Mouse (Mus musculus): Measurements from ENCODE around the gene Trpm4.

The Trpm4 gene

DNA sequence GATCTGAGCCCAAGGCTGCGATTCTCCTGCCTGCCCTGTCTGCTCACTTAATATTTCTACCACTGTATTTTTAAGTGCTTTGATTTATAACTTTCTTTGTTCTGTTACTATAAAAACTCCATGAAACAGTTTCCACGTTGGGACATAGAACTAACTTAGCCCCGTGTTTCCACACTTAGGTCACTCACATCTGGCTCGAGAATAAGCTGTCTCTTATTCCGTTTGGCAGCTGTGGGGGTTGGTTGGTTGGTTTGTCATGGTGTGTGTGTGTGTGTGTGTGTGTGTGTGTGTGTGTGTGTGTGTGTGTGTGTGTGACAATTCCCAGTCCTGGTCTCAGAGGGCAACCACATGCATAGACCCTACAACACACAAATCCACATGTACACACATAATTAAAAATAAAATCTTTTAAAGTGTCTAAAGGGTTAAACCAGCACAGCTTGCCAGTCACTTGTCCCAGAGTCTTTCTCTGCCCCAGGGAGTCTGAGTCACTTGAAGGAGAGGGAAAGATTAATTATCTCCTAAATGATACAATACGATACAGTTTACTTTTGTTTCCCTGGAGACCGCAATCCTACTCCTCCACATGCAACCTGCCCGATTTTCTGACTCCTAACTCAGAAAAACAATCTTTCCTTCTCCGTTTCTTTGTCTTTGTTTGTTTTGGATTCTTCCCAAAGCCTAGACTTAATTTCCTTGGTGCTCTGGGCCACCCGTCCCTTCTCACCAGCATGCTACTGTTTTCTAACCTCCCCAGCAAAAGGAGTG, 20.7 kb downstream of the Trpm4 start:
- DNase-seq (ENCODE audit: low read depth, low spot score) = no peak

DNA sequence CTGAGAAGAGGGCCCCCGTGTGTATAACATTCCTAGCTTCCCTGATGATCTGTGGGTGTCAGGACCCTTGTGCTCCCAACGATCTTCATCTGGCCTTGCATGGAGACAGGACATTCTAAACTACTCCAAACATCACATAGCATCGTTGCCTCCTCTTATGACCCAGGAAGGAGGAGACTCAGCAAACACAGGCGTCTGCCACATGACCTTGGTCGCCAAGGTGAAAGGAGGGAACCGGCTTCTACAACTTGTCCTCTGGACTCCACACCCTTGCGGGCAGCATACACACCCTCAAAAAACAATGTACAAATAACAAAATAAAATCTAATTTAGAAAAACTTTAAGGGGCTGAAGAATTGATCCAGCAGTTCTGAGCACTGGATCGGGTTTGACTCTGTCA, 21.6 kb downstream of the Trpm4 start:
- DNase-seq (ENCODE audit: low read depth, low spot score) = no peak

DNA sequence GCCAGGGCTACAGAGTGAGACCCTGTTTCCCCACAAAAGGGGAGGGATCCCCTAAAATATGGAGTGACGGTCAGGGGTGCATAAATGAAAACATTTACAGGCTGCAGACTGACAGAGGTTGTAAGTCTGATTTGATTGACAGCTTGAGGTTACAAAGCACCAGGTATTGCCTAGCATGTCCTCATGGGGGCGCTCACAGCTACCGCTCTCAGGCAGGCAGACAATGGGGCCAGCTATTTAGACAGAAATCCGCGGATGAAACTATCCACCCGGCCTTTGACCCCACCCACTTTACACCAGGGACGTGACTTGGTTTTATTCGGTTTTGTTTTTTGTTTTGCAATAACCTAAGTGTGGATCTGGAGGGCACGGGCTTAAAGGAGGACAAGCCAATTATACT, 24.1 kb downstream of the Trpm4 start:
- peak; percentile 60 for DNase-seq (ENCODE audit: low read depth, low spot score)

DNA sequence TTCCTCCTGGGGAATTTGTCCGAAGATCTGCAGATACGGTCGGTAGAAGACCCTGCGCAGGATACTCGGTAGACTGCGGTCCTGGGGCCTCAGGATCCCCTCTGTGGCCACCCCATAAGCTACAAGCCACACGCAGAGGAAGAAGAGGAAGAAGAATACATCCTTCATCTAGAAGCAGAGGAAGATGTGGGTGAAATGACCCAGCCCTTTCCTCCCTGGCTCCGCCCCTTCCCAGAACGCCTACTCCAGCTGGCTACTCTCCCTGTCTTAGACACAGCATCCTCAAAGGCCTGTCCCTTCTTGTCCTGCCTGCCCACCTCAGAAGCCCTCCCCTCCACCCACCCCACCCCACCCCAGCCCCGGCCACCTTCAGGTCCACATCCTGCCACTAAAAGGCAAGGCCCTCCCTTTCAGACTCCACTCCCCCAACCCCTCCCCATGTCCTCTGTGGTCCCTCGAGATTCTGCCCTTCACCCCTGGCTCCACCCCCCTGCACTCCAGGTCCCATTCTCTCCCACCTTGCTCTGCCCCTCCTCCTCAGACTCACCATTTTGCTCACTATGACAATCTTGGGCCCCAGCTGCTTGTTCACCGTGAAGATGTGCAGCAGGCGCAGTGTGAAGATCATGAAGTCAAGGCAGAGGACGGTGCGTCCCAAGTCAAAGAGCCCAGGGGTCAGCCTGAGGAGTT, 24.9 kb downstream of the Trpm4 start:
- DNase-seq (ENCODE audit: low read depth, low spot score) = no peak

DNA sequence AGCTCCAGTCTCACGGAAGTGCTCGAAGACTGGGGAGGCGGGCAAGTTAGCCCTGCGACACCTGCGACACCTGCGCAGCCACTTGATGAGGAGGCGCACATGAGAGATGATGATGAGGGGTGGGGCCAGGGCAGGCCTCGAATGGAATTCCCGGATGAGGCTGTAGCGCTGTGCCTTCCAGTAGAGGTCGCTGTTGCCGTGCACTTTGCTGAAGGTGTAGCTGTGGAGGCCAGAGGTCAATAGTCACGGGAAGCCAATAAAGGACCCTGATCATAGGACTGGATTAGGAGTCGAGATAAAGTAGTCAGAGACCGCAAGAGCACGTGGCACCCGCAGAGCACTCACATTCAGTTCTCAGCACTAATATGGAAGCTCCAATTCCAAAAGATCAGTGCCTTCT, 28.3 kb downstream of the Trpm4 start:
- DNase-seq (ENCODE audit: low read depth, low spot score) = peak; percentile 60

DNA sequence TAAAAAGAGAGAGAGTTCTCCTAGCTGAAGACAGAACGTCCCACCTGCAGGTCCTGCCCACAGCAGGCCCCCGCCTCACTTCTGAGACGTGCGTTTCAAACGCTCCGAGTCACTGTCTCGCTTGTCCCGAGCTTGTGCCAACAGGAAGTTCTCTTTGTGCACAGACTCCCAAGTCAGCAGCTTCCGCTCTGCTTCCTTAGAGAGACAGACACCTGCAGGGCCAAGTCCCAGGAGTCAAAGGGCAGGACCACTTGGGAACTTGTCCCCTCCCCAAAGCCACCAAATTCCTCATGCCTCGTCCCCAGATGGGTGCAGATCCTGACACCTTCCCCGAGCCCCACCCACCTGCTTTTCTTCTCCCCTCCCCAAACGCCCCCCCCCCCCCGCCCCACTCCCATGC, 28.7 kb downstream of the Trpm4 start:
- DNase-seq (ENCODE audit: low read depth, low spot score) = no peak

DNA sequence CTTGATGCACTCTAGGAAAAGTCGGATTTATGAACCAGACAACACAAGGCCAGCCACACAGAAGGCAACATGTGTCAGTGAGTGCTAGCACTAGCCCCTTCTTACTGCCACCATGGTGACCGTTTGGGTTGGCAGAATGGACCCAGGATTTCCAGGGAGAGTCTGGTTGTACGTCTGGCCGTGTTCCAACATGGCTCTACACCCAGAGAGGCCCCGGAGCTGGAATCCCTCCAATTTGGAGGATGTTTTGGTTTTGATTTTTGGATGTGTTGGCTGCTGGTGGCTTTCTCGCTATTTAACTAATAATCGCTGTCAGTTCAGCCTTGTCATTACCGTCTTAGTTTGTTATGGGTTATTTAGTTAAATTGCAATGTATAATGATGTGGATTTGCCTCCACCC, 31.0 kb downstream of the Trpm4 start:
- DNase-seq (ENCODE audit: low read depth, low spot score) = no peak

DNA sequence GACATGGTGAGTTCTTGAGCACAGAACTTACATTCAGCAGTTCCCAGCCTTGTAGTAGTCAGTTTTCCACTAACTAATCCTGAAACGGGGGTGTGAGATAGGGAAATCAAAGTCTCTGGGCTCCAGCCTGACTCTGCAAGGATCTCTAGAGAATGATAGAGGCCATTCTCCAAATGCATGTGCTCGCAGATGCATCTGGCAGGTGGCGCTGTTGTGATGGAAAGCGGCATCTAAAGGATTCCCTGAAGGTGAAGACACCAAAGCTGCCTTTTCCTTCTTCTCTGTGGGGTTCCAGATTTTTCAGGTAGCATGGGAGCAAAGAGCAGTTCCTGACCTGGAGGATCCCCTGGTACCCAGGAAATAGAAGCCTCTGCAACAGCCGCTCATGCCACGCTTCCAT, 33.3 kb downstream of the Trpm4 start:
- peak; percentile 46 for DNase-seq (ENCODE audit: low read depth, low spot score)

DNA sequence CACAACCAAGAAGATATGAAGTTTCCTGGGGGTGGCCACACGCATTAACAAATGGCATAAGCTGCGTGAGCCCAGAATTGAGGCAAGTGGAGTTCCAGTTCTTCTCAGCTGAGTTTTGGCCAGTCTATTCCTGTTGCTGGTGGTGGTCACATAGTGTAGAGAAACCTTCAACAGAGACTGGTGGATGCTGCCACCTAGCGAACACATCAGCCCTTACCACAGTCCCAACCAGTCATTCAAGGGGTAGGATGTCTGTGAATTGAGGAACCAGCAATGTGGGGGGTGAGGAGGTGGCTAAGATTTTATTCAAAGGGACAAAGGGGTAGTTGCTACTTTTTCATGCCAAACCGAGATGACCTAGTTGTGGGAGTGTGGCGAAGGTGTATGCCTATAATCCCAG, 33.8 kb downstream of the Trpm4 start:
- DNase-seq (ENCODE audit: low read depth, low spot score) = peak; percentile 46

DNA sequence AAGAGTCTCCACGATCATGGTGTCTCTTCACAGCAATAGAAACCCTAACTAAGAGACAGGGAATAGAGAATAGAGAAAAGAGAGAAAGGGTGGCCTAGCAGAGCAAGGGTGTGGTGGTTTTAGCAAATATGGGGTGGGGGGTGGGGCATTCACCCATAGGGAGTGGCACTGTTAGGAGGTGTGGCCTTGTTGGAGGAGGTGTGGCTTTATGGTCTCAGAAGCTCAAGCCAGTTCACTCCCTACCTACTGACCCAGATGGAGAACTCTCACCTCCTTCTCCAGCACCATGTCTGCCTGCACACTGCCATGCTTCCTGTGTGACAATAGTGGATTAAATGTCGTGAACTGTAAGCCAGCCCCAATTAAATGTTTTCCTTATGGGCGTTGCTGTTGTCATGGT, 36.0 kb downstream of the Trpm4 start:
- no peak for DNase-seq (ENCODE audit: low read depth, low spot score)

DNA sequence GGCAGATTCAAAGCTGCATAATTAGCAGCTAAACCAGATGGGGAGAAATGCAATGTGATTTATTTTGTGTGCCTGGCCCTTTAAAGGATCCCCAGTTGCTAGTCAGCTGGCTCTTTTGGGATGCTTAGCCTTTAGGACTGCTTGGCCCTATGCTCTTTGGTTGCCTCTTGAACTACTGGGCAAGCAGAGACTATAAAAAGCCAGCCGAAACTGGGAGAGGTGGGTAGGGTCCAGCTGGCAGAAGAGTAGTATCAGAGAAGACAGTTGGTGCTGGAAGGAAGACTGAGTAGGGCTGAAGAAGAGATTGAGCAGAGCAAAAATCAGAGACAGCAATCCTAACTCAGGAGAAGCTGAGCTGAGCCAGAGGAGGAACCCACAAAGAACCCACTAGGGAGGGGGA, 37.0 kb downstream of the Trpm4 start:
- DNase-seq (ENCODE audit: low read depth, low spot score) = no peak

DNA sequence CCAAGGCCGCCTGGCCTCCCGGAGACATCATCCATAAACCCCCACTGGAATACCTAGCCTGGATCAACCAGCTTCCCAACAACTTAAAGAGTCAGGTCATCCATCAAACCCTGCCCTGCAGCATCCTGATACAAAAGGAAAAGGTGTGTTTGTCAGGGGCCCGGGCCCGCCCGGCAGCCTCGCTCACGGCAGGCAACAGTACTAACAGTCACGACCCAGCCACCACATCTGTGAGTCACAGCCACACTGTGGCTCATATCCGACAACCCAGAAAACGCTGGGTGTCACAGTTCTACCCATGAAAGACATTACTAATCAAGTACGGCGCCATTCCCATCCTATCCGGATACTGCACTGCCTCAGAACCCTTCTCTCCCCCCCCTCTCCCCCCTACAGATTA, 47.1 kb downstream of the Trpm4 start:
- no peak for DNase-seq (ENCODE audit: low read depth, low spot score)

DNA sequence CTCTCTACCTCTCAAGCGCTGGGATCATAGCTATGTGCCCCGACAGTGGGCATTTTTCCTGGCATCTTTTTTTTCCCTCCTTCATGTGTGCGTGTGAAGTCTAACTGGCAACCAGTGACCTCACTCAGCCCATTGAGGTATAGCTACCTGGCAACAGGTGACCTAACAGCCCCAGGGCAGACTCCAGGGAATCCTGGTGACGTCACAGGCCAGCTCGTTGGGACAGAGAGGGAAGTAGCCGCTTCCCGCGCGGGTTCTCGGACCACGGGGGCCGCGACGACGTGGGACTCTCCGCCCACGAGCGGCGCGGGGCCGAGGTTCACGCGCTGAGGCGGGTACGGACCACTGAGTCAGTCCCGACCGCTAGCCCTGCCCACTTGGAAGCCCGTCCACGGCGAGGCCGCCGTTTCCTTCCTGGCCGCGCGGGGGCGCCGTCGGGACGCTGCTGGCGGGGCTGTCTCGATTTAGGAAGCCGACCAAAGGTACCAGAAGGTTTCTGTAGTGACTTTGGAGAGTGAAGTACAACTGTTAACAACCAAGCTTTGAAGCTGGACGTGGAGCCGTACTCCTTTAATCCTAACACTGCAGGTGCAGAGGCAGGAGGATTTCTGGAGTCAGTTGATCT, 56.3 kb downstream of the Trpm4 start, which contains the start of gene Slc6a21:
Gene Slc6a21, plus strand, starts transcription at position 378 of the 625 bp plus-strand sequence.
- DNase-seq (ENCODE audit: low read depth, low spot score) = no peak

DNA sequence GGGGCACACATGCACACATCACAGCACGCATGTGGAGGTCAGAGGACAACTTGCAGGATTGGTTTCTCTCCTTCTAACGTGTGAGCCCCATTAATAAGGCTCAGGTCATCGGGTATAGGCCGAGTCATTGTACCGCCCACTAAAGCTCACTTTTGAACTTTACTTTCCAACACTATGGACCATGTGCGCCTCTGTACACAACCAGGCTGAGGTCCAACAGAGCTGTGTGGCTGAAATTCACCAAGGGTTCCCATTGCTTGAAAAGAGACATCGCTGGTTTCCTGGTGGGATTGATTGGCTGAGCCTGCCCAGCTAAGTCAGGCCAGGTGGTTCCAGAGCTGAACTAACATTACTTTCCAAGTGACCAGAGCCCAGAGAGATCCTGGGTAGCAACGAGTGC, 59.9 kb downstream of the Trpm4 start:
- no peak for DNase-seq (ENCODE audit: low read depth, low spot score)

DNA sequence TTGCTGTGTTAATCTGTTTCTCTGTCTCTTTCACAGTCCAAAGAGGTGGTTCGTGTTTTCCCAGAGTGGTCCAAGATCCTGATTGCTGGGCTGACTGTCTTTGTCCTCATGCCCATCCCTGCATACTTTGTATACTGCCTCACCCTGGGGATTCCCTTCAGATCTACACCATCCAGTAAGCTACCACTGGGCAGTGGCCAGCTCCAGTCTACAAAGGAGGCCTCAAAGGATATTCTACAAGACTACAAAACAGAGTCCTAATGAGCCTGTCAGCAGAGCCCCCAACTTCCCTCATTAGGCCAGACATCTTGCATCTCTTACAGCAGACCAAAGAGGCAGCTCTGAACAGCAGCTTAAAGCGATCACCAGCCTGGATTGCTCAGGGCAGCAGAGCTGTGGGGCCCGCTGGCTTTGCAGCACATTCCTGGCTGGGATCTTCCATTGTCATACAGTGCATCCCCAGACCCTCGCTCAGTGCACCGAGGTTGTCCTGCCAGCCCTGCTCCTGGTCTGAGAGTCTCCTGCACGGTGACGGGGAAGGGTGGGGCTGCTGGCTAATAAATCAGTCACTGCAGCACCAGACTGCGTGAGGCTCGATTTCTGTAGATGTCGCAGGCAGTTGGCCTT, 60.7 kb downstream of the Trpm4 start:
- DNase-seq (ENCODE audit: low read depth, low spot score) = no peak

DNA sequence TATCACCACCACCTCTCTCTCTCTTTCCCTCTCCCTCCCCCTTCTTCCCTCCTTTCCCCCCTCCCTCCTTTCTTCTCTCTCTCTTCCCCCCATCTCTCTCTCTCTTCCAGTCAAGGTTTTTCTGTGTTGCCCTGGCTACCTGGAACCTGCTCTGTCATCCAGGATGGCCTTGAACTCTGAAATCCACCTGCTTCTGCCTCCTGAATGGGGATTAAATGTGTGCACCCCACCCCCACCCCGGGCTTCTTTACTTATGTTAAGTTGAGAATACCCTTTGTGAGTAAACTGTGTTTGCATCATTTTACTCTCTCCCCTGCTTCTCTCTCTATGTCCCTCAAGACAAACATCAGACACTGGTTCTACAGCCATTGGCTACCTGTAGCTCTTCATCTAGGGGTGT, 68.1 kb downstream of the Trpm4 start:
- DNase-seq (ENCODE audit: low read depth, low spot score) = no peak

DNA sequence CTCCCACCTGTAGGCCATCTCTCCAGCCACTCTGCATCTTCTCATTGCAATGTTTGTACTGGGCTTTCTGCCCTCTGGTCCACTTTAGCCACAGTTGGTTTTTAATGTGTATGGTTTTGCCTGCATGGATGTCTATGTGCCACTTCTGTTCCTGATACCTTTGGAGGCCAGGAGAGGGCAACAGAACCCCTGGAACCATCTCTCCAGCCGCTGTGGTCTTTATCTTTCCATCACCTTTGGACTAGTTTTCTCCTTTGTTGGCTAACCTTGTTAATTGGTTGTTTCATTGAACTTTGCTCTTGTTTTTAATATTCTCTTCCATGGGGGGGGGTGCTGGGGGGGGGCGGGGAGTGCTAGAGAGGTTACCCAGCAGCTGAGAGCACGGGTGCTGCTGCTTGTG, 69.2 kb downstream of the Trpm4 start:
- DNase-seq (ENCODE audit: low read depth, low spot score) = no peak

DNA sequence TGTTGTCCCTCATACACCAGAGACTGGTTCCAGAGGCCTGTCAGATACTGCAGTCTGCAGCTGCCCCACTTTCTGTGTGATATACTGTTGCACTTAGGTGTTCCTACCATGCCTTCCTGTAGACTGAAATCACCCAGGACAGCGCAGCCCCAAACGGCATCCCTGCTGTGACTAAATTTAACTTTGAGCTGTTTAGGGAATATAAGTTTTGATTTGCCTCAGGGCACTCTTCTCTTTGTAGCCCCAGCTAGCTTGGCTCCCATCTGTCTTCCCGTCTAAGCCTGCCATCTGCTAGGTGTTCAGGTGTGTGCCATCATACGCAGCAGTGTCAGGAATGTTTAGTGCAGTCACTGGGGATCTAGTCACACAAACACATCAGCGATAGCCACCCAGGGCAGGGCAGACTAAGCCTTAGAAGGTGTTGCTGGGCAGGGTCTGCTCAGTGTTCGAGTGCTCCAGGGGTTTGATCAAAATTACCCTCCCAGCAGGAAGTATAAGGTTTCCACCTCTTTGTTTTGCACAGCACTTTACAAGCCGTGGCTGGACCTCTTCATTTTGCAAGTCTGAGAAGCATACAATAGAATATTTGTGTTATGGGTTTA, 70.5 kb downstream of the Trpm4 start:
- no peak for DNase-seq (ENCODE audit: low read depth, low spot score)

DNA sequence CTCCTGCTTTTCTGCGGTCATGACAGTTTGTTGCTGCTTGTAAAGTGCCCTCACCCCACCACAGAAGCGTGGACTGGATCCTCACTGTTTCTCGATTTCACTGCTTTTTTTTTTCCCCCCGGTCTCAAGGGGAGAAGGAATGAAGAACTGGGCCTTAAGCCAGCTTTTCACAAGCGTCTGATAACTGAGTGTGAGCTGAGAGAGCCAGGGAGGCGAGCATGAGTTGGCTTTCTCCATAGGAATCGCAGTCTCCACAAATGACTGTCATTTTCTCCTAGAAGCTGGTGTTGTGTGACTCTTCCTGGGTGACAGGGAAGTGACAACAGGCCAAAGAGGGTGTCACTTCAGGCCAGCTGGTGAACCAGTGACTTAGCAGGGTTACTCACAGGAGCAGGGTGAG, 71.3 kb downstream of the Trpm4 start:
- DNase-seq (ENCODE audit: low read depth, low spot score) = no peak

DNA sequence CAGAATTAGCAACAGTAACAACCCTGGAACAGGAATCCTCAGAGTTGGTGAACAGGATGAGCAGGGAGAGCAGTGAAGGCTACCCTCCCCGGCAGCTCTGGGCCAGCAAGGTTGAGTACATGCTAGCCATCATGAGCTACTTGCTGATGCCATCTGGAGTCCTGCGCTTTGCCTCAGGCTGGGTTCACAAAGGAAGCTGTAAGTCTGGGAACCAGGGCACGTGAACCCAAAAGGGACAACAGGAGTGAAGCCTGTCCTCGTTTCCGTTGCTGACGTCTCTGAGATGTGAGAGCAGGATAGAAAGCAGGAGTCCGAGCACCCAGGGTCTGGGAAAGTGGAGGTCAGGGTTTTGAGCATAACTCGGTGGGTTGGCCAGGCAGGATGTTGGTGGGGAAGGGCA, 74.3 kb downstream of the Trpm4 start:
- DNase-seq (ENCODE audit: low read depth, low spot score) = no peak

DNA sequence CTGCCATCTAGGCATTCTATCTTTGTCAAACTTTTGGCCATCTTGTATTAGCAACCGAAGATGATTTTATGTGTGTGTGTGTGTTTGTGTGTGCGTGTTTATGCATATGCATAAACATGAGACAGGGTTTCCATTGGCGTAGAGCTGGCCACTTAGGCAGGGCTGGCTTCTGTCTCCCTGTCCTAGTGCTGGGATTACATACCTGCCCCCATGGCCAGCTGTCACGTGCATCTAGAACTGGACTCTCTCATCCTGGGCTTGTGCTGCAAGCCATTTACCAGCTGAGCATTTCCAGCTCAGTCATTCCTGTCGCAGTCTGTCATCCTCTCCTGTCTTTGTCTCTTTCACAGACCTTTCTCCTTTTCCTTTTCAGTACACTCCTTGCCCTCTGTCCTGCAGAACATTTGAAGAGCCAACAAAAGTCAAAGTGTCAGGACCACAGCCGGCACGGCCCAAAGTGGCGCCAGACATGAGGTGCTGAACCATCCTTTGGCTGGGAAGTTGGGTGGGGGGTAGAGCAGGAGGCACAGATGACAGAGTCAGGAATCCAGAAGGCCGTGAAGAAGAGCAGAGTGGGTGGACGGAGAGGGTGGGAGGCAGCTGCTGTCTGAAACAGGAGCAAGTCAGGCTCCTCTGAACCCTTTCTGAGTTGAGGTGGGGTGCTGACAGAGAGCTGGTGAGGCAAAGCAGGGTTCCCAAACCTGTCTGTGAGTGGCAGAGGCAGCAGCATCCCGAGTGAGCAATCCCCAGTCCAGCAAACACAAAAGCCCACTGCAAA, 76.3 kb downstream of the Trpm4 start:
- DNase-seq (ENCODE audit: low read depth, low spot score) = no peak
